Mouse (Mus musculus): ENCODE results near the gene Ephb4. TPM values are rescaled to one million over a fixed set of nuclear protein-coding genes. Genes with fewer than 3 reads are reported as not detected.
A peak's percentile ranks its signal among the peaks of the same experiment; 100 is the strongest.

The Ephb4 gene
- total RNA-seq, 2 experiments from 2014 or later, result 0.16 TPM; not detected in 1

GRCm38 (mm10) chr5:137358382-137358781 is 8.5 kb downstream of the Ephb4 start:
- no peak for ATAC-seq (ENCODE audit: poor library complexity, severe bottlenecking)

GRCm38 (mm10) chr5:137369665-137370064 is 19.8 kb downstream of the Ephb4 start:
- no peak for ATAC-seq (ENCODE audit: poor library complexity, severe bottlenecking)

- ATAC-seq (ENCODE audit: poor library complexity, severe bottlenecking), result no peak
Measured at GRCm38 (mm10) chr5:137373371-137373950, 23.6 kb downstream of the Ephb4 start.

- no peak for ATAC-seq (ENCODE audit: poor library complexity, severe bottlenecking)
Measured at GRCm38 (mm10) chr5:137374521-137375080, 24.7 kb downstream of the Ephb4 start.

- no peak for ATAC-seq (ENCODE audit: poor library complexity, severe bottlenecking)
Measured at GRCm38 (mm10) chr5:137375627-137376026, 25.7 kb downstream of the Ephb4 start.

- no peak for ATAC-seq (ENCODE audit: poor library complexity, severe bottlenecking)
Measured at GRCm38 (mm10) chr5:137376198-137376597, 26.3 kb downstream of the Ephb4 start.

GRCm38 (mm10) chr5:137376722-137377121 is 26.8 kb downstream of the Ephb4 start:
- ATAC-seq (ENCODE audit: poor library complexity, severe bottlenecking), result no peak

GRCm38 (mm10) chr5:137377176-137377575 is 27.3 kb downstream of the Ephb4 start:
- no peak for ATAC-seq (ENCODE audit: poor library complexity, severe bottlenecking)

GRCm38 (mm10) chr5:137377603-137378002 is 27.7 kb downstream of the Ephb4 start:
- no peak for ATAC-seq (ENCODE audit: poor library complexity, severe bottlenecking)

GRCm38 (mm10) chr5:137381152-137381551 is 31.2 kb downstream of the Ephb4 start:
- peak; percentile 47; the same call in 1 of the 2 replicates for ATAC-seq (ENCODE audit: poor library complexity, severe bottlenecking)

GRCm38 (mm10) chr5:137383441-137383840 is 33.5 kb downstream of the Ephb4 start:
- ATAC-seq (ENCODE audit: poor library complexity, severe bottlenecking), result no peak

GRCm38 (mm10) chr5:137386712-137387111 is 36.8 kb downstream of the Ephb4 start:
- no peak for ATAC-seq (ENCODE audit: poor library complexity, severe bottlenecking)

GRCm38 (mm10) chr5:137391641-137392040 is 41.7 kb downstream of the Ephb4 start:
- ATAC-seq (ENCODE audit: poor library complexity, severe bottlenecking), result no peak

- no peak for ATAC-seq (ENCODE audit: poor library complexity, severe bottlenecking)
Measured at GRCm38 (mm10) chr5:137394456-137394855, 44.5 kb downstream of the Ephb4 start.

- ATAC-seq (ENCODE audit: poor library complexity, severe bottlenecking), result no peak
Measured at GRCm38 (mm10) chr5:137404081-137404480, 54.2 kb downstream of the Ephb4 start.

- ATAC-seq (ENCODE audit: poor library complexity, severe bottlenecking), result no peak
Measured at GRCm38 (mm10) chr5:137409451-137409850, 59.5 kb downstream of the Ephb4 start.

GRCm38 (mm10) chr5:137410066-137410465 is 60.2 kb downstream of the Ephb4 start:
- ATAC-seq (ENCODE audit: poor library complexity, severe bottlenecking), result no peak

- no peak for ATAC-seq (ENCODE audit: poor library complexity, severe bottlenecking)
Measured at GRCm38 (mm10) chr5:137410549-137410948, 60.6 kb downstream of the Ephb4 start.

- no peak for ATAC-seq (ENCODE audit: poor library complexity, severe bottlenecking)
Measured at GRCm38 (mm10) chr5:137411235-137411634, 61.3 kb downstream of the Ephb4 start.

- no peak for ATAC-seq (ENCODE audit: poor library complexity, severe bottlenecking)
Measured at GRCm38 (mm10) chr5:137414253-137414652, 64.3 kb downstream of the Ephb4 start.

GRCm38 (mm10) chr5:137419105-137419504 is 69.2 kb downstream of the Ephb4 start:
- peak; percentile 47 for ATAC-seq (ENCODE audit: poor library complexity, severe bottlenecking)

GRCm38 (mm10) chr5:137419841-137420240 is 69.9 kb downstream of the Ephb4 start:
- ATAC-seq (ENCODE audit: poor library complexity, severe bottlenecking), result no peak

- no peak for ATAC-seq (ENCODE audit: poor library complexity, severe bottlenecking)
Measured at GRCm38 (mm10) chr5:137425648-137426047, 75.7 kb downstream of the Ephb4 start.
